Mouse (Mus musculus): ENCODE results near the gene Creb5. TPM values are rescaled to one million over a fixed set of nuclear protein-coding genes. Genes with fewer than 3 reads are reported as not detected.

The Creb5 gene
- polyA plus RNA-seq, 2 experiments from 2014 or later, result not detected

DNA sequence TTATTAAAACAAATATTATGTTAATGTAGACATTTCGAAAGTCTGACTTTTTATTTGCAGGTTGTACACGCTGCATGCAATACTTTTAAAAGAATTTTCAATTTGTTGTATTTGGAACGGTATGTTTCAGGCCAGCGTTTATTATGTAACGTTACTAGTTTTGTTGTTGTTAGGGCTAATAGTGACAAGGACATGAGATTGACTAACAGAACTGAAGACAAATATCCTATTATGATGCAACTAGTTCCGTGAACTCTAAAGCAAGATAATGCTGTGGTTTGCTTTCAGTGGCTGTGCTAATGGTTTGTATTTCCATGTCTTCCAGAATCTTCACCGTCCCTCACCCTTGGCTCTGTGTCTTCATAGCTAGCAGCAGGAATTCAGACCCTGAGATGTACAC lies 357.9 kb downstream of the Creb5 start:
- ATAC-seq, result no peak

DNA sequence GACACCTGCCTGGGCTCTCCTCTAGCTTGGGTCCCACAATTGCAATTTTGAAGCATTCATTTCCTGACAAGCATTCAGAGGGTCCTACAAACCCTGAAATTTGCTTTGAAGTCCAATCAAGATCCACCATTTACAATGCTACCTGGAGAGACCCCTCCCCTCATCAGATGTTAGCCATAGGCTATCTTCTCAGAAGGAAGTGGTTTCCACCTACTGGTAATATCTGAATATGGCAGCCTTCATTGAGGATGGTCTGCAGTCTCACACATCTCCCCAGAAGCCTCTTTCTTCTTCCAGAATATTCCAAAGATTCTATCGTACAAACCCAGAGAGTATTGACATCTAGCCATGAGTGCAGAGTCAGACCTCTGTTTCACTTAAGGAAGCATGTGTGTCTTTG lies 362.7 kb downstream of the Creb5 start:
- no peak for ATAC-seq

DNA sequence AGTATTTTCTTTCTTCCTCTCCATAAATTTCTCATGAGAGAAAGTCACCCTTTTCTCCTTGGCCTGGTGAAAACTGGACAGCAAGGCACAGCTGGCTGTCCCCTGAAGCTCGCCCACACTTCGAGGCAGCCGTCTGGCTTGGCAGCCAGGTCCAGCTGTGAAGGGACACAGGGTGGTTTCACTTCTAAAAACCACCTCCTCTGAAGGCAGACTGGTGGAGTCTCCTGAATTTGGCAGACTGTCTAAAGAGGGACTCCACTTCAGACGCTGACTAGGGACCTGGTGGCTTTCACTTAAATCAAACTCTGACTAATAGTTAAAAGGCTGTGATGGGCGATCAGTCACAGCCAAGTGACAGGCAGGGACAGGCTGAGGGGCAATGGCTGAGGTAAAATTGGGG lies 365.6 kb downstream of the Creb5 start:
- no peak for ATAC-seq

DNA sequence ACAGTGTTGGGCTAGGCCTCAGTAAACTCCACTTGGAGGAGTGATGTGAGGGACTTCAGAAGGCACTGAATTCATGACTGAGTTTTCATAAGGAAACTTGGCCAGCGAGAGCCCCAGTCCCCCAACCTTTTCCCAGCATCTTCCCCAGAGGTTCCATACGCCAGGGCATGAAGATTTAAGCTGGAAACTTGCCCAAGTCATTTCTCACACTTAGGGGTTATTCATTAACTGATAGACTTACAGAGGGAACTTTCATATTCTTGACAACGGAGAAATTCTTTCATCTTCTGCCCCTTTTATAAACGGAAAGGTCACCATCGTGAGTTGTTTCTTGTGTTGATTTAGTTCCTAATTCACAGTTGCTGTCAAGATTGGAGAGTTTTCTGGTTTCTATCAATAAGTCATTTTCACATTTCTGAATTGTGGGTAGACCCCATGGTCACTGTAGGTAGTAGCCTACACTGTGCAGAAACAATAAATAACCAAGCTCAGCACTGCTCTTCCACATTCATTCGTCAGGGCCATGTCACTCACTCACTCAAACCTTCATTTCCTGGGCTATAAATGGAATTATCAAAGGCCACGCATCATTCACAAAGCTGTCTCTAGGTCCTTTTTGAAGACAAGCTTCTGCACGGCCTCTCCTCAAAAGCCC lies 366.8 kb downstream of the Creb5 start:
- ATAC-seq, result no peak

DNA sequence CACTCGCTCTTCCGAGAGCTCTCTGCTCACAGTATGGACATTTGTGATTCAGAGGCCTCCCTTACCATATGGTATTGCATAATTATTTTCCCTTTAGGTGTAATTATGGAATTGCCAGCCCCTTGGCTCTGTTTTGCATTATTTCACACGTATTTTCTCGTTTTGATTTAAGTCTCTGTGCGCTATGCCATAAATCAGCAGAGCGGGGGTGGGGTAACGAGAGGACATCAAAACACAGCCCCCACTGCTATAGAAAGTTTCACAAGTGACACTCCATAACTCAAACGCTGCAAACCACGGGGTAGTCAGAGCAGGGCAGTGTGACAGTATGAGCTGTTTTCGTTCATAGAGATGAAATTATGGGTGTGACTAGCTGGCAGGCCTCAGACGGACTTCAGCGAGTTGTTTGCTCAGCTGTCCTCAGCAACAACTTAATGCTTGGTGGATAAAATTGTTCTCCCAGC lies 367.3 kb downstream of the Creb5 start:
- no peak for ATAC-seq

DNA sequence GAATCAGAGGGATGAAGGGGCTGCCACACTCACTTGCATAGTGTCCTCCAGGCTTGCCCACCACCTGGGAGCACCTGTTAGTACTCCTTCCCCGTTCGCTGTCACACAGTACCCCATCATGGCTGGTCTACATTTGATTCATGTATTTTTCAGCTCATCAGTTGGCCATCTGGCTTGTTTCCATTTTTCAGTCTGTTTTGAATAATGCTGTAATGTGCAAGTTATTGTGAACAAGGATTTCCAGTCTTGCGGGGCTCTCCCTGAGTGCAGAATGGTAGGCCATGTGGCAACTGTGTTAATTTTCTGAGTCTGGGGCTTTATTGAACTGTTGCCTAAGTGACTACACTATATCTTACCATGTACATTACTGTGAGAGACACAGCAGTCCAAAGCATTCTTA lies 369.4 kb downstream of the Creb5 start:
- no peak for ATAC-seq

DNA sequence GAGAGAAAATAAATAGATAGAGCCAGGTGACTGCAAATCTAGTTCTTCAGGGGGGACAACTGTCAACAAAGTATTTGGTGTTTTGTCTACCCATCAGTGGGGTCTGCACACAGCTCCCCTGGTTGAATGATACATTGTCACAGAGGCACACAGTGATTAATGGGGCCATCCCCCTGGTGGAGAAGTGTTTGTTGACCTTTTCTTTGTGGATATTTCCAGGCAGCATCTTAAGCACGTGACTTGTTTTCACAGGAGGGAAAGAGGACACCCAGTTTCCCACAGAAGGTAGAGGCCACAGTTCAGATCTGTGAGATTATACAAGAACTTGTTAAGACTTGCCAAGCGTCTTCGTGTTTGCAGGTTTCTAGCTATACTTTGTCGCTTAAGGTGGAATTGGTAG lies 370.4 kb downstream of the Creb5 start:
- ATAC-seq, result no peak

DNA sequence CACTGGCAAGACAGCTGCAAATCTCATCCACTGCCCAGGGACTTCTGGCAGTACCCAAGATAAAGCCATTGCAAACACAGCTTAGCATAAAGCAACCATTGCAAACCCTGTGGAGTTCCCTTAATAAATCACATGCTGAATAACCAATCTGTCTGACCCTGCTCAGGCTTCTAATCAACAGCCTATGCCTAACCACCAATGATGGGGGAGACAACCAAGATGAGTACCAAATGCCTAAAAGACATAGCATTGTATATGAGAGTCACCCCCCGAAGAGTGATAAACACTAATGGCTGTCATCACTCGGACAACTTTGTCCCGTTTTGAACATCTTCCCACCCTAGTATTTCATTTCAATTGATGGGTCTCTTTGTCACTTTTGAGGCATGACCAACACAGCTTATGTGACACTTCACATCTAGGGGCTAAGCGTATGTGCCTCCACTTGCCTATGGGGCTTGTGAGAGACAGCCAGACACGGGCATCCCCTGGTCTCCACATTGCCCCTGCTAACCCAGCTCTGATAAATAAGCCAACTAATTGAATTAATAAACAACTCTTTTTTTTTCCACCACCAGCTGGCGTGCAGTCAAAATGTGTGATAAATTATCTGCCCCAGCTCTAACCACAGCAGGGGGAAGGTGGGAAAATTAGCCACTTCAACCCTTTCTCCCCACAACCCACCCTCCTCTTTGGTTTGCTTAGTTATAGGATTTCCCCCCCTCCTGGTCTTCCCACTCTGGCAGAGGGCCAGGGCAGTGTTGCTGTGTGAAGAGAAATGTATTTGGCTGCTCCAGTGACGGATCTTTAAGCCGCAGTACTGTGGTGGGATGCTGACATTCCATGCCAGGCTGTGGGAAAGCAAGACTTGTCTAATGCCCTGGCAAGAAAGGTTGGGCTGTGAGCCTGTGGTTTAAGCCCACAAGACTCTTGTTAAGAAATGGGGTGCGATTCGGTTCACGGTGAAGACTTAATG lies 376.1 kb downstream of the Creb5 start:
- ATAC-seq, result no peak

DNA sequence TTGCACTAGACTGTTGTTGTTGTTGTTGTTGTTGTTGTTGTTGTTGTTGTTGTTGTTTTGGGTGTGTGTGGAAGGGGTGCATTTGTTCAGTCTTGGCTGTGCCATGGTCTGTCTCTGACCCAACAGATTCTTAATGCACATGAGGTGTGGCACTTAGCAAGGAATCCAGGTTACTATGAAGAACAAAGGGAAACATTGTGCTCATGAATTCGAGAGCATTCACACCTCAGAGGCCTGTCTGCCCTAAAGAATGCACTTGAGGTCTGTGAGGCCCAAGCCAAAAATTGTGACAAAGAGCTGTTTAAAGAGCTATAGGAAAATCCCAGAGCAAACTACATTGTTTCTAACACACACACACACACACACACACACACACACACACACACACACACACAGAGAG lies 377.7 kb downstream of the Creb5 start:
- ATAC-seq, result no peak

DNA sequence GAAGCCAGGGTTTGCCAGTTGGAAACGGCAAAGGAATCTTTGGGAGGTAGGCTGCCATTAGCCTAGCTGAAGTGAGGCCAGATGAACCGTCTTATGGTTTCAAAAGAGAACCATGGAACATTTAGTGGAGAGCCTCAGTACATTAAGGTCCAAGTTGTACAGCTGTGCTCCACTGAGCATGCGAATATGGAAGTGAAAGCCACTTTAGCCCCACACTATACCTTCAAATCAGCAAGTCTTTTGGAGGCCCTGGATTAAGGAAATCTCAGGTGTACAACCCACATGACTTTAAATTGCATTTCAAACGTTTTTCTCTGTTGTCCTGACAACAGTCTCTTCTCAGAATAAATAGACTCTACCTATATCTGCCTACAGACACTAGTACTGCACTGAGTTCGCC lies 379.4 kb downstream of the Creb5 start:
- ATAC-seq, result no peak

DNA sequence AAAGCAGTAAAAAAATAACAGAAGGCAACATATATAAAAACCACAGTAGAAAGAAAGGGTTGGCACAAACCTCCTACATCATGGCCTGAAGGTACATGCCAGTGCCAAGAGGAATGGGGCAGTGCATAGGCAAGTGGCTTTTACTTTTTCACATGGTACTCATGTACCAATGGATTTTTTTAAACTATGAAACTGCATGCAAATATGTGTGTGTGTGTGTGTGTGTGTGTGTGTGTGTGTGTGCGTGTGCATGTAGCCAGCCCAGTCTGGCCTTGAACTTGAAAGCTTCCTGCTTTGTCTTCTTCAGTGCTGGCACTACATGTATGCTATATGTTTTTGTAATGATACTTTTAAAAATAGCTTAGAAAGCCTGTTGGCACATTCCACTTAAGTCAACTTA lies 391.2 kb downstream of the Creb5 start:
- ATAC-seq, result no peak

DNA sequence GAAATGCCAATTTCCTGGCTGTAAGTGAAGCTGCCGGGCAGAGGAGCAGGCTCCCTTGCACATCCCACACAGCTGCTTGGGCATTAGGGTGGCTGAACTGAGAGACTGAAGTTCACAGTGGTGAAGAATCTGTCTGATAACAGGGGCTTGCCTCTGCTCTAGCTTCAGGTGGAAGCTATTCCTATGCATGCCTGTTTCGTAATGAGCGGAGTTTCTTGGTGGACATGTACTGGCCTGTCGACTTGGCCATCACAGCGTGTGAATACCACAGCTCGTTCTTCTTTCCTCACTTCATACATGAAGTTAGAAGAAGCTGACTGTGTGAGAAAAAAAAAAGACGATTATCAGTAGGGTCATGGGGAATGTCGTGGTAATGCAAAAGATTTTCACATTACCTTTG lies 393.0 kb downstream of the Creb5 start:
- no peak for ATAC-seq

DNA sequence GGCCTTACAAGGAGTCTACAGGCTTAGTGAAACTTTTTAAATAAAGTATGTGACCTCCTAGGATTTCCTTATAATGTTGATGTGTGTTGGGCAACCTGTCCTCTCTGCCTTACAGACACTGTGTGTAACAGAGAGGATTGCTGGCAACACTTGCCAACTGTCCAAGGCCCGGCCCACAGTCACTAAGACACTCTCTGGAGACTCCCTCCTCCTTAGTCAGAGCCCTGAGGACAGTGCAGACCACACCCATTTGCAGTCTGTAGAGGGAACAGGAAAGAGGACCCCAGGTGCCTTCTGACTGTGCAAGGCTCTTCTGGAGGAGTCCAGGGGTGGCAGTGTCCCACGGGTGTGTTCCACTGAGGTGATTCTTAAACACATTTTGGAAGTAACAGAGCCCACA lies 397.3 kb downstream of the Creb5 start:
- ATAC-seq, result no peak

DNA sequence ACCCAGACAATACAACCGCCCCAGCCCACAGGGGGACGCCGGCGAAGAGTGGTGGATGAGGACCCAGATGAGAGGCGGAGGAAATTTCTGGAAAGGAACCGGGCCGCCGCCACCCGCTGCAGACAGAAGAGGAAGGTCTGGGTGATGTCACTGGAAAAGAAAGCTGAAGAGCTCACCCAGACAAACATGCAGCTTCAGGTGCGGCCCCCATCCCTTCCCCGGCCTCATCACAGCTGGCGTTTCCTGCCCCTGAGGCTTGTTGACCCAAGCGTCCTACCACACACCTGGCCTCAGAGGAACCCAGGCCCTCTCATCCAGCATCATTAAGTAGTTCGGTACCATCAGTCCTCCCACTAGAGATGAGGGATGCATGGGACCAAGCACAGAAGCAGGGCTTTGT lies 398.3 kb downstream of the Creb5 start:
- no peak for ATAC-seq

DNA sequence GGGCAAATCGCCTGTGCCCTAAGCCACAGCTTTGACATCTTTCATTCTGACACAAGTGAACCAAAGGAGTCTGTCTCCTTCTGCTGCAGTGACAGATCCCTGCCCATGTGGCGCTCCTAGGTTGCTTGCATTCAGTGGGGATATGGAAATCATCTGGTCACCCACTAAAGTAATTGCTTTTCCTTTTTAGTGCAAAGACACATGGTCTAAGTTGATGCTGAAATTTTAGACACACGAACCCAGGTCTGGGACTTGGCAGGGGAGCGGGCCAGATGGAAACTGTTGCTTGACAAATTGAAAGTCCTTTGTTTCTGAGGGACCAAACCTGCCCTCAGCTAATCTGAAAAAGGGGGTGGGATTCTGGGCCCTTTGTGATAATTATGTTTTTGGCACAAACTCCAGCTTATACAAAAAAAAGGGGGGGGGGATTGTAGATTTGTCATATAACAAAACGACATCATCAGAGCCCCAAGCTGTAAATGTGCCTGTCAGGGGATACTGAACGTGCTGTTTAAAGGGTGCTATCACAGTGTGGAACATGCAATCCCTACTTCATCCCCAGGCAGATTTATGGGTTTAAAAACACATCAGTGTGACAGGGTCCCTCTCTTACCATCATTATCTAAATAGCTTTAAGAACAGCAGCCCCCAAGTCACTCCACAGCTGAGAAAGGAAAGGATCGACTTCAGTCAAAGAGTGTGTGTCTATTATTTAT lies 401.9 kb downstream of the Creb5 start:
- no peak for ATAC-seq

DNA sequence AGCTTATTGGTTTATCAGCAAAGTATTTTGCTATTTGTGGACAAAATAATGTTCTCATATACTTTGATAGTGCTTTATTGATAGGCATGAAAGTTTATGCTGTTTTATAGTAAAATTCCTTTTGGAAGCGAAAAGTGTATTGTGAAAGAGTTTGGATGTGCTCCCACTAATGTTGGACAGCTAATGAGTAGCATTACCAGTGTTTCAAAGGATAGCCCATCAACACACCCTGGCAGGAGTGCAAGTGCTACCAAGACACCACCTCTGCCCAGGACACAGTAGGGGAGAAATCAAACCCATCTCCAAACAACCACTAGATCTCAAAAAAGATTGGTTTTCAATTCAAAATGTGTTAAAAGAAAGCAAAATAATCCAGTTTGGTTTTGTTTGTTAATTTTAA lies 403.9 kb downstream of the Creb5 start:
- no peak for ATAC-seq

DNA sequence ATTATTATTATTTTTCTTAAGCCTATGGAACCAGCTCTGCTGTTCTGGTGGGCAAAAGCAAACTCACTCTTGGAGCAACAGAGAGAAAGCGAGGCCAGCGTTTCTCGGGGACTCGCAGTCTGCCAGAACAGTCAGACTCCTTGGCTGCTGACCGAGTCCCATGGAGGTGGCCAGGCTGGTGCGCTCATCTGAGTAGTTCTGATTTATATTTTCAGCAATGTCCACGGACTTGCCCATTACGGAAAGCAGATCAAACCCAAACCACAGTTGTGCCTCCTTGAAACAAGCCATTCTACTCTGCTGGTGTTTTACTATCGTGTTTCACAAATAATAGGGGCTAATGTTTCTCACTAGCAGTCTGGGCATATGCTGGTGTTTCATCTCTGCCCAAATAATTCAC lies 408.1 kb downstream of the Creb5 start:
- ATAC-seq, result no peak

DNA sequence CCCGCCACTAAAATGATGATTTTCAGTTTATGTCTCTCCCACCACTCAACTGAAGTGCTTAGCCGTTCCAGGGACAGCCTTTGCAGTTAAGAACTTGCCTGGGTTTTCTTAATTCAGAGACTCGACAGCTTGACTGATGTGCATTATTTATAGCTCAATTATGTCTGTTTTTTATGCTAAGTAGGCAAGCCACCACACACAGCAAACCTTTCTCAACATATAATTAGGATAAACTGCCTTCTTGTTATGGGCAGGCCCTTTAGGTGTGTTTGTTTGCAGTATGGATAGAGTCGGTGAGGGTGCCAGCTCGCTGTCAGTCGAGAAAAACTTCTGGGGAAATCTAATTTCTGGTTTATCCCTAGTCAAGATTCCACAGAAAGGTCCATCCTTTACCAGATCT lies 409.4 kb downstream of the Creb5 start:
- ATAC-seq, result no peak

DNA sequence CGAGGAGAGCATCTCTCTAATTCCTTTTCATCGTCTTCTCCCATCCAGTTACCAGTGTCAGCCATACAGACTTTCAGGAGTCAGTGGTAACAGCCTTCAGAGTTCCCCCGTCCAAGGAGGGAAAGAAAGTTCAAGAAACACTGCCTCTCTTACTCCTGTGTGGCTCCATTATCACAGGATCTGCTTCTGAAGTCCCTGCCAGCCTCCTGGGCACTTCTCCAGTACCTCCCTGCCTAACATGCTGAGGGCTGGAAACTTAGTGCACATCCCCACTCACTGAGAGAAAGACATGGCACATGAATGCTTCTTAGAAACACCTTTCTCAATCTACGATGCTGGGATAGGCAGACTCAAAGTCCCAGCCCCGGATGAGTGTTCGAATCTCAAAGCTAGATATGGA lies 409.9 kb downstream of the Creb5 start:
- no peak for ATAC-seq

DNA sequence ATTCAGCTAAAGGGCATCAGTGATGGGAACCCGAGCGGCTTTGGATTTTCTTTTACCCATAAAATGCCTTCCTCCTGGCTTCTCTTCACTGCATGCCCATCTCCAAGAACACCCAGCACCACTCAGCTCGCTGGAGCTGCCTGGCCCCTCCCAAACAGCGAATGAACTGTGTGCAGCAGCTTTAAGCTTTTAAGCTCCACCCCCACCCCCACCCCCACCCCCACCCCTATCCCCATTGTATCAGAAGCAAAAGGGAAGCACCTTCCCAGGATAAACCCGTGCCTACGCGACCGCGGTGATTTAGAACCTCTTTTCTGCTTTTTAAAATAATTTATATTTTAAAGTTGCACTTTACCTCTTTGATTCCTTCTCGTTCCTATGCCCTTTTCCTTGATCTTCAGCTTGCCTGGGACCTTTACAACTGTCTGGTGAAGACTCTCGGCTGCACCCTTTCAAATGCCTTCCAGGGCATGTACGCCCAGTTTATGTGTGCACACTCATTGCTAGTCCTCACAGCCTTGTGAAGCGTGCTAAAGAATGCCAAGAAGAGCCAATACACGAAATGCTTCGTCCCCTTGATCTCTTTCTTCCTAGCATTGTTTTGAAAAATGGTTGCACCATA lies 411.2 kb downstream of the Creb5 start:
- no peak for ATAC-seq

DNA sequence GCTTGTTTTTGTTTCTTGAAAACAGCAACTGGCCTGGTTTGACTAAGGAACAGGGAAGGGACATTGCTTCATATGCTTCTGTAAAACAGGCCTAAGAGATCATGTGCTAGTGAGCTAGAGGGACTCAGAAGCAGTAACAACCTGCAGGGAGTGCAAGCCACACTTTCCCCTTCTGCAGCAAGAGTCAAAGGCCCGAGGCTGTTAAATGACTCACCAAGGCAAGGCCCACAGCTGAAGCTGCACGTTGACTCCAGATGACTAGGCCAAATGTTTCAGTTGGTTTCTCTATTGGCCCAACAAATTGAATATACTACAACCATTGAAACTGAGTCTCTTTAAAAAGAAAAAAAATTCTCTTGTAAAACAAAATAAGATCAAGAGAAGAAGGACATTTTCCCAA lies 417.4 kb downstream of the Creb5 start:
- no peak for ATAC-seq

DNA sequence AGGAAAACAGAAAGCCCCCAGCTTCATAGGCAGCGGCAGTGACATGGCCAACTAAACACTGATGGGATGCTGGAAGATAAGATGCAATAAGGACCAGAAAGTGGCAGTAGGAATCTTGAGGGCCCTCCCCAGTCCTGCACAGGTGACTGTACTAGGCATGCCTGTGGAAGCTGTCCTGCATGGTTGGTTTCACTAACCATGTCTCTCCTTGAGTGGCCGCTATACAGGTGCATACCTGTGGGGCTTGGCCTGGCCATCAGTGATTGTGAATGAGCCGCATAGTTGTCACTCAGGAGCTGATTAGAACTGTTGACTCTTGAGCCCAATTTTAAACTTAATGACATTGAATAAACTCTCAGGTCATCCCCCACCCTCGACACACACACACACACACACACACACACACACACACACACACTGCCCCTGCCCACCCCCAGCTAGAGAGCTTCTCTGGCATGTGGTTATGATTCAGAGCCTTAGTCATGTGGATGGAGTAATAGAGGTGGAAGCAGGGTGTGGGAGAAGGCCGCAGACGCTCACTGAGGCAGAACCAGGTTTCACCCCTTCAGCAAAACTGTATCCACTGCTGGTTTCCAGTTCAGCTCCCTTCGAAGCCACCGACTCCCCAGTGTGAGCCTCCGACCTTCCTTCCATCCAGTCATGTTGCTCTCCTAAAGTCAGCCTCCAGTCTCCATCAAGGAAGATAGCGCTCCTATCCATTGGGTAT lies 419.7 kb downstream of the Creb5 start:
- no peak for ATAC-seq
